Mouse (Mus musculus) ovary, postnatal 10 days (tissue): ENCODE data around the gene Polr2f.
A peak's percentile ranks its signal among the peaks of the same experiment; 100 is the strongest.

ENCODE experiments used
- DNase-seq: peaks from one replicate; pipeline ENCODE4 v3.0.0; 2022; ENCODE audit warnings: low spot score

Gene Polr2f

DNA sequence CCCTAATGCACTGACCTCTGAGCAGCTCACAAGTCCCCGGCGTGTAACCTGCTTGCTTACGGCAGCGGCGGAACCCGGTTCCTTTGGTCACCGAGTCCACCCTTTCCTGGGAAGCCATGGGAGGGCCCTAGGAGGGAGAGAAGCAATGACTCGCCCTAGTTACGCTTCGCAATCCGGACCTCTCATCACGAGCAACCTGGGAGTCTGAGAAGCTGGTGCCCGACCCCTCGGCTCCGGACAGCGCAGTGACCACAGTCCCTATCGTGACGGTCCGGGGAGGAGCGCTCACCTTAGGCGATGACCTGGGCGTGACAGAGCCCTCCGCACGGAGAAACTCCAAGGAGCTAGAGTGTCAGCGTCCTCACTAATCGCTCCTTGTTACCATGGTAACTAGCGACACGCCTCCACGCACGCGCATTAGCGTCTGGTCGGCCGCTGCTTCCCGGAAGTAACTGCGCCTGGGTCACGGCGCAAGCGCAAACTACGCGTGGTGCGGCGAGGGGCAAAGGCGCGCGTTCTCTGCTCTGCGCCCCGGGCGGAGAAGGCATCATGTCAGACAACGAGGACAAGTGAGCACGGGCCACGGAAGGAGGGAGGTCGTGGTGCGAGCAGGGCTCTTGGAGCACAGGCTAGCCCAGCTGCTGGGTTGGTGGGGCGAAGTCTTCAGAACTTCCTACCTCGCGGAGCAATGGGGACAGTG is at the start of gene Polr2f, which contains the start of gene 1700088E04Rik:
Gene Polr2f, plus strand, starts transcription at position 144 of the 700 bp plus-strand sequence.
Gene 1700088E04Rik, minus strand, starts transcription at position 388 of the 700 bp plus-strand sequence.
- peak; percentile 94 for DNase-seq

DNA sequence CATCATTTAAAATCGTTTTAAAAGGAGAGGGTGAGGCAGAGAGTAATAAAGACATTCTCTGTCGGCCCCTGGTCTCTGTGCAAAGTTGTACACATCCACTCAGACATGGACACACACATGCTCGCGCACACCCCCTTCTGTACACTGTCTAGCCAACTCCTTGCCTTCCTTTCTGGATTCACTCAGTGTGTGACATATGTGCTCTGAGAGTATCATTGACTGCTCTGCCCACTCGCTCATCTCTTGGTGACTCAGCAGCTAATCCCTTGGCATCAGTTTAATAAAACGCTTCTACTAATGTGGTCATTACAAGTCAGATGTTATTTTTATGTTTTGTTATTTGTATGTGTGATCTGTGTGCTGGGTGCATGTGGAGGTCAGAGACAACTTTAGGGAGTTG is 48.5 kb upstream of the Polr2f start:
- no peak for DNase-seq

DNA sequence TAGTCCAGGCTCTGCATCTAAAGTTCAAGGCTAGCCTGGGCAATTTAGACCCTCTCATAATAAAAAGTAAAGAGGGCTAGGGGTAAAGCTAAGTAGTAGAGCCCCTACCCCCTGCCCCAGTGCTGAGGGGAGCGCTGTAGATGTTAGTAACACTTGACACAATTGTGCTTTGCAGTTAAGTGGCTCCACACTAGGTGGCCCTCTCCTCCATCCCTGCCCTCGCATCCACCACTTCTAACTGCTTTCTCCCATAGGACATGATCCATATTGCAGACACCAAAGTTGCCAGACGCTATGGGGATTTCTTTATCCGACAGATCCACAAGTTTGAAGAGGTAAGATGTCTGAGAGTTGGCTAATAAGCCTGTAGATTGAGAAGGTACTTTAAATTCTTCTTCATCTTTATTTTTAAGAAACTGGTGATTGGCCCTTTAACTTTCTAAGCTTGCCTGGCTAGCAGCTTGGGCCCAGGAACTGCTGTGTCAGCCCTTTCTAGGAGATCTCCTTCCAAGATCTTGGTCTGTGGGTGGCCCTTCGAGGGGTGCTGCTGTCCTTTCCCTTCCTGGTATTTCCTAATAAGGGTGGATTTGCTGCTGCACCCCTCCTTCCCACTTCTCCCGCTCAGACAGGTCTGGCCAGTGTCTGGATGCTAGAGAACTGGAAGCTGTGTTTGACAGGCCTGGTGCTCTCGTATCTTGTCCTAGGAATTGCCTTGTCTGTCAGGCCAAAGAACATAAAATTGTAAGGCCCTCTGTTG is 47.5 kb upstream of the Polr2f start:
- no peak for DNase-seq

DNA sequence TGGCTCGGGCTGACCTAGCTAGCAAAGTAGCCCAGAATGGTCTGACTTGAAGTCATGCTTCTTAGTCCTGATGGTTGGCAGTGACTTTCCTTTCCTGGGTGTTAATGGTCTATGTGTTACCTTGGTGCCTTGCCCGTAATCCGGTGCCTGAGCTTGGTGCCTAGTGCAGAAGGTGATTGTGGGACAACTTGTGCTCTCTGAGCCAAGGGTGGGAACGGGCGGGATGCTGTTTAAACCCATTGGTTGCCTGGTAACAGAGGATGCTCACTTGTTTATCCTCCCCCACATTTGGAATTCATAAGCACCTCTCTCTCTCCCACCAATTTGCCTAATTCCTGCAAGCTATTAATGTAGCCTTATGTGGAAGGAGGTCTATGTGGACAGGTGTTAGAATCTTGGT is 45.3 kb upstream of the Polr2f start:
- no peak for DNase-seq

DNA sequence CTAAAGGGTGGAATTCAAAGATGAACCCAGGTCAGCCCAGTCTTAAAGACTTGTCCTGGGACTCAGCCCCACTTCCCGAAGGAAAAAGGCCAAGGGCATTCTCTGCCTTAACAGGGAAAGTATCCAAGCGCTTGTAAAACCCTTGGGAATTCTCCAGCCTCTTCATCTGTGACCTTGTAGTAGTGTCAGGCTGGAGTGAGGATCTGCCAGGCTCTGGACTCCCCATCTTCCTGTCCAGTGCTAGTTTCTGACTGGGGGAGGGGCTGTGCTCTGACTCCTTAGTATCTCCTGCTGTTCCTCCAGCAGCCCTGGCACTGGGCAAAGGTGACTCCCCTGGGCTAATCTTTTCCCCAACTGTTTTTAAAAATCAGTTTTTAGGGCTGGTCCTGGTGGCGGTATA is 44.3 kb upstream of the Polr2f start:
- DNase-seq: no peak

DNA sequence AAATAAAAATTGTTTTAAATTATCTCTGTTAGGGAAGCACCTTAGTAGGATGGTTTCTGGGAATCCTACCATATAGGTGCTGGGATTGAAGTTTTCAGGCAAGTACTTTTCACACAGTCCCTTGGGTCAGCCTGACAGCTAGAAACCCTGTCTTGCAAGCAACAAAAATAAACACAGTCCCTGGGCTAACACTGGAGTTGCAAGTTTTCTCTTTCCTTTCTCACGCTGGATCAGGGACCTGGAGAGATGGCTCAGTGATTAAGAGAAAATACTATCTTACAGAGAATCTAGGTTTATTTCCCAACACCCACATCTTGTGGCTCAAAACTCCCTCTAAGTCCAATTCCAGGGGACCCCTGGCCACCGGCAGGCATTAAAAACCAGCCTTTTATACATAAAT is 43.7 kb upstream of the Polr2f start:
- no peak for DNase-seq

DNA sequence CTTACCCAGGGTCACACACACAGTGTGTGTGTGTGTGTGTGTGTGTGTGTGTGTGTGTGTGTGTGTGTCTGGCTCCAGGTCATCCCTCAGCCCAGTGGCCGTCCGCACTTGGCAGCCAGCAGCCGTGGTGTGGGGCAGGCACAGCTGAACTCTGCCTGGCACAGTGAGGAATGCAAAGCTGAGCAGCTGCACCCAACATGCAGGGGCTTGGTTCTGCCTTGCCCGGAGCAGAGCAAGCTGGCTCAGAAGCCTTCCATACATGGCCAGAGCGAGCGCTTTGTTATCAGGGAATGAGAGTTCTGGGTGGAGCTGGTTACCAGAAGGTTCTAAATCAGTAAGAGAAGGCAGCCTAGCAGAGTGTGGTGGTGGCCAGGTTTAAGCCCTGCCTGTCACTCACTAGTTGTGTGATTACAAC is 43.2 kb upstream of the Polr2f start:
- no peak for DNase-seq

DNA sequence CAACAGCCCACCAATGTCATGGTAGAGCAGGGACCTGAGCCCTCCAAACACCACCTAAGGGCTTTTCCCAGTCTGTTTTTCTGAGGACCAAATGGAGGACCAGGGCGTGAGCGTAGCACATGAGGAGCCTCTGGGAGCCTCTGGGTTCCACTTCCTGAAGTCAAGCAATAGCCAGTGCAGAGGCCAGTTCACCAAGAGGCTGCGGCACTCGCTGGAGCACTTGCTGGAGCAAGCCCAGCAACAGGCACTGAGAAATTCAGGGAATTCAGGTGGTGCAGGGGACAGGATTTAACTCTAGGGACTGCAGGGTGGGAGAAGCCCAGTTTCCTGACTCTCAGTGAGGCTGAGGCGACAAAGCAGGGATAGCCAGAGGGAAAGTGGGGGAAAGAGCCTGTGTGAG is 42.6 kb upstream of the Polr2f start:
- DNase-seq: no peak

DNA sequence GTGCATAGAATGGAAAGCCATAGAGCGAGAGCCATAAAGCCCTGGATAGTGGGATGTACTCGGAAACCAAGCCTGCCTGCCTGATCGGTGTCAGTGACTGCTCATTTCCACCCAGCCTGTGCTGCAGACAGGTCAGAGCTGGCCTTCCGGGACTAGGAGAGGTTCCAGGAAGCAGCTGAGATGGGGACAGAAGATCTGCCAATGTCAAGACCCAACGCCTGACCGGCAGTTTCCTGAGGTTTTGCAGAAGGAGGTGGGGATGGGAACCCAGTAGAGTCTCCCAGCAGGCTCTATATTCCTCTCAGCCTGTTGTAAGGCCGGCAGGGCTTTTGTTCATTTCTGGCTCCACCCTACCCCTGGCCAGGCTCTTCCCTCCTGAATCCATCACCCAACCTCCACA is 41.9 kb upstream of the Polr2f start:
- no peak for DNase-seq

DNA sequence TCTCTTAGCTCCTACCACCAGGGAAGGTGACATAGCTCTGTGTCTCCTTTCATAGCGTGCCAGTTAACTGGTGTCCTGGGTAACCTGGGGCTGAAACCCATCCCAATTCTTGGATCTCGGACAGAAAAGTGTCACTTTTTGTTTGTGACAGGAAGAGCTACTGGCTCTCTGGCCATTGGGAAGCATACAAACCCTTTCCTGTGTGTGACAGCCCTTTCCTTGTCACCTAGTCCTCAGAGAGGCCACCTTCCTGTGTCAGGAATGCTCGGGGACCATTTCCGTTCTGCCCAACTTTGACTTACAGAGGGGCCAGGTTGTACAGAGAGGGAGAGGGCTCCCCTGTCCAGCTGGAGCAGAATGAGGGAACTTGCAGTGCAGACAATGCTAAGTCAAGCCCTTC is 41.4 kb upstream of the Polr2f start:
- DNase-seq: no peak

DNA sequence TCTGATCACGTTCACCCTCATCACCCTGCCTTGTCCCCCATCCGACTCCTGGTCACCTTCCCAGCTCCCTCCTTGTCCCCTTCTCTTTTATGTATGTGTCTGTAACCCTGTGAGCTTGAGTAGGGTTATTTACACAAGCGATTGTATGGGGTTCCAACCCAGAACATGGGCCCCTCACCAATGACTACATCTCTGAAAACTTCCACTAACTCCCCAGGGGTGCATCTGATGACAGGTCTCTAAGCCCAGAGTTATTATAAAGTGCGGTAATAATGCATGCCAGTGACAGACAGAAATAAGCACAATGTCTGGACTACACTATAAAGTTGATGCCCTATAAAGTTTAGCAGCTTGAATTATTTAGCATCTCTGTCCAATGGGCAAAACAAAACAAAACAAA is 40.4 kb upstream of the Polr2f start:
- no peak for DNase-seq

DNA sequence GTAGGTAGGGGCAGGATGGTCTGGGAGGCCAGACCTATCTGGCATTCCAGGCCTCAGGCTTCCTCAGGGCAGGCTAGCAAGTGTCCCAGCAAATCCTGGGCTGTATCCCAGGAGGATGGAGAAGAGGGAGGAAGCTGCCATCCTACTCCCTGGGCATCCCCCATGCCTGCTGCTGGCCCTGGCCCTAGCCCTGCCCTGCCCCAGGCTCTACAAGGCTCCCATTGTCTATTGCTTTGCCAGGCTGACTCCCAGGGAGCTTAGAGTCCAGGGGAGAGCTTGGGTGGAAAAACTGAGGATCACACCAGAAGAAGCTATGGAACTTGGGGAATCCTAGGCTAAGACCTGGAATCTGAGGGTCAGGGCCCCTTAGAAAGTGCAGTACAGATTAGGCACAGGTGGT is 39.3 kb upstream of the Polr2f start:
- DNase-seq: no peak

DNA sequence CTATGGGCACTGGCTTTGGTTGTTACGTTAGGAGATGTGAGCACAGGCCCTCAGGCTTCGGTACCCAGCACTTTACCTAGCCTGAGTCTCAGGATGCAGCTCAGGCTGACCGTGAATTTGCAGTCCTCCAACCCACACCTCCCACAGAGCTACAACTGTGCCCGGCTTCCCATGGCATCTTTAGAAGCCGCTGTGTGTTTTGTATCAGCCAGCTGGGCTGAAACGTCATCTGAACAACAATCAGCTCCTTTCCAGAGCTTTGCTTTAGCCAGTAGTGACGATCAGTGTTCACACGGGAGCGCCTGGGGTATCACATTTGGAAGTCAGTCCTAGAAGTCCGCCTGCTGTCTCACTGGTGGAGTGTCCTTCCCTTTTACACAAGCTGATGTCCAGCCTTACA is 37.5 kb upstream of the Polr2f start:
- no peak for DNase-seq

DNA sequence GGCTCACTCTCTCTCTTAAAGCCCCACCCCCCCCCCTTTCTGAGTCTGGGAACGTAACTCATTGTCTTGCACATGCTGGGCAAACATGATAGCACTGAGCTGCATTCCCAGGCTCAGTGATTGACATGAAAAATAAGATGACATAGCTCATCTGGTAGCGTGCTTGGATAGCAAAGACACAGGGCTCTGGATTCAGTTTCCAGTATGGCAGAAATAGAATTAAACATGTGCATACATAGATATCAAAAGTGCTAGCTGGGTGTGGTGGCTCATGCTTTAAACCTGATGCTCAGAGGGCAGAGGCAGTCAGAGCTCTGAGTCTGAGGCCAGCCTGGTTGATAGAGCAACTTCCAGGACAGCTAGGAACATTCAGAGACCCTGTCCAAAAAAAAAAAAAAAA is 35.0 kb upstream of the Polr2f start:
- DNase-seq: no peak

DNA sequence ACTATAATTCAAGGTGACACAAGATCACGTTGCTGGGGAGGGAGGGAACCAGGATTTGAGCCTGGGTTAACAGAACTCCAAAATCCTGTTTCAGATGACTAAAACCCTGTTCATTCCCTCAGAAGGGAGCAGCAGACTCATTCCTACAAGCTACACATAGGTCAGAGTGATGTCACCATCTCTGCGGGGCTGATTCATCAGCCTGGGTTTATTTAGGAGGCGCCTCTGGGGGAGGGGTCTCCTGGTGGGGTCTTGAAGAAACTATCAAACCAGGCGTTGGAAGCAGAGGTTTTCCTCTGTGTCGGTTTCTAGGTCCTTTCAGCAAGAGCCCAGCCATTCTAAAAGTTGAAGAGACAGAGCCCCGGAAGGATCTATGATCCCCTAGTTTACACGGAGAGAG is 32.8 kb upstream of the Polr2f start:
- DNase-seq: no peak

DNA sequence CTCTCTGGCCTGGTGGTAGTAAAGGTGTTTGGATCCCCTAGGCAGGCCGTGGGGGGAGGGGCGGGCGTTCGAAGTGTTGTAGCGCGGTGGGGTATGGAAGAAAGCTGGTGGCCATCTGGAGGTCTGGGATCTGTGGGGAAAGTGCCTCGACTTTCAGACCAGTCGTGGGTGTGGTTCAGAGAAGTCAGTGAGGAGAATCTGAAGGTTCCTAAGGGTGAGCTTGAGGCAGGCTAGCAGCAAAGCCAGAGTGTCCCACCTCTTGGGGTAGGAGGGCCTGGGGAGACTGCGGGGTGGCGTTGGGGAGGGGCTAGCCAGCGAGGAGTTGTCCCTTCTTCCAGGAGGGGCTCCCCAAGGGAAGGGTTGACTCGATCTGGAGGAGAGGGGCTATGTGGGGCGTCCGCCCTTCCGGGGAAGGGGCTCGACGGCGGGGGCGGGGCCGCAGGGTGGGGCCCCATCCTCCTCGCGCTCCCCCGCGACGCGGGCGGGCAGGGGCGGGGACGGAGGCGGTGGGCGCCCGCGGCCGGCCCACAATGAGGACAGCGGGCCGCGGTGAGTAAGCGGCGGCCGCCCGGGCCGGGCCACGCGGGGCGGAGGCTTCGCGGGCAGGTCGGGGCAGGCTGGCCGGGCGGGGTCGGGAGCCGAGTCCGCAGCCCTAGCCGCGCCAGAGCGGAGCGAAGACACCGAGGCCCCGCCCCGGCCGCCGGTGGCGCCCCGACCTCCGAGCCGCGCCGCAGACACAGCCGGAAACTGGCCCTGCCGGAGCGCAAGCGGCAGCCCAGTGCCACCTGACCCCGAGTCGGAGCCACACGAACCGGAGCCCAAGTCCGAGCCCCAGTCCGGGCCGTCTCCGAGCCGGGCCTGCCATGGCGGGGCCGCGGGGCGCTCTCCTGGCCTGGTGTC is 32.1 kb upstream of the Polr2f start, which contains the start of gene Micall1:
Gene Micall1, plus strand, starts transcription at position 478 of the 900 bp plus-strand sequence.
- no peak for DNase-seq

DNA sequence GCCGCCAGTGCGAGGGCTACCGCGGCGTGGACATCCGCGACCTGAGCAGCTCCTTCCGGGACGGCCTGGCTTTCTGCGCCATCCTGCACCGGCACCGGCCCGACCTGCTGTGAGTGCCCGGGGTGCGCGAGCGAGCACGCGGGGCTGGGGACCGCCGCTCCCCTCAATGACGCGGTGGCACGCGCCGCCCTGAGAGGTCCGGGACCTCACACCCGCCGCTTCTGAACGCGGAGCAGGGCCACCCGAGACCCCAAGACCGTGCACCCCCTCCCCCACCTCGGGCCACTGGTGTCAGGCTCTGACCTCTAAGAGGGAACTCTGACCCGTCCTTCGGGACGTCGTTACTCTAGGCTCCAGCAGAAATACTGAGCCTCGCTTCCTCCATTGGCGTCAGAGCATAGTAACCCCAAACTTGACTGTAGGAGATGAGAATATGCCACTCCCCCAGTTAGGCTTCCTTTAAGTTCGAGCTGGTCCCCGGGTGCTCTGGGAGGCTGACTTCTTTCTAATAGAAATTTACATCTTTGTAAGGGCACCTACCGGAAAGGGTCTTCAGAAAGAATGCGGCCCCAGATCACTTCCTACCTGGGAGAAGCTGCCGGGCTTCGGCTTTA is 31.4 kb upstream of the Polr2f start:
- no peak for DNase-seq

DNA sequence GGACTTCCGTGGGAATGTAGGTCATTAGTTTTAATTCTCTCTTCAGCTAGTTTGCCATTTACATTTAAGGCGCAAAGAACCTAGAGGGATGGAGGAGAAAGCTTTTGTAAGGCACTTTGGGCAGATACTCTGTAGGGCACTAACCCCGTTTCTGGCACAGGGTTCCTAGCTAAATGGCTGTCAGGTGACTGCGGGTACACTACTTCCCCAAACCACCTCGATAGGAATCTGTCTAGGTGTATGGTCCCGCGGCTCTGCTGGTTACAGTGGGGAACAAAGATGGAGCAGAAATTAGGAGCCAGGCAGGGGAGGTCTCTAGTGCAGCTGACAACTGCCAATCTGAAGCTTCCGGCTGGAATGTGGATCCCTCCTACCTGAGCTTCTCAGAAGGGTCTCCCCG is 30.8 kb upstream of the Polr2f start:
- DNase-seq: no peak

DNA sequence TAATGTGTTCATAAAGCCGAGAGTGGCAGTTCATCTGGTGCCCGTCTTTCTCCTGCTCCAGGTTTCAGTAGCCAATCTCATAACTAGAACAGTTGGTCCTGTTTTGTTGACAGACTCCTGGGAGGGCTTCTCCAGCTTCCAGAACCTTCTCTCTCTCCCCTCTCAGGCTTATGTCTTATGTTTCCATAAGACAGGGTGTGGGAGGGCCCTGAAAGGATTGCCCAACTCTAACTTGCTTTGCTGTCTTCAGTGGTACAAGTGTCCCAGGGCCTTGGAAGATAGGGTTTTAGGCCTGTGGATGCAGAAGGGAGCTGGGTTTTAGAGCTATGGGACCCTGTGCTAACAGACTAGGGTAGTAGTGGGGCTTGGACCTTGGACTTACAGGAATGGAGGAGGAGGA is 30.3 kb upstream of the Polr2f start:
- DNase-seq: no peak

DNA sequence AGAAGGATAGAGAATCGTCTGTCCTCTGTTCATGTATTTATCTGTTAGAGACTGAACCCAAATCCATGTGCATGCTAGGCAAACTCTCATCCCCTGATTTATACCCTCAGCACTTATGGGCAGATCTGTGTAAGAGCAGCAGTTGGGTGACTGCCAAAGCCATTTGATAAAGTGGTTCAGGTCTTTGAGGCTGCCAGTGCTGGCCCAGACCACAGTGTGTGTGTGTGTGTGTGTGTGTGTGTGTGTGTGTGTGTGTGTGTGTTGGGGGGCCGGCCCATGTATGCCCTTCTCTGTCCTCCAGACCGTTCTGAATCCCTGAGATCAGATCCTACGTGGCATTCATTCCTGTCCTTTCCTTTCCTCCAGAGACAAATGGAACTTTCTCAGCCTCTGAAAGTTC is 29.0 kb upstream of the Polr2f start:
- no peak for DNase-seq

DNA sequence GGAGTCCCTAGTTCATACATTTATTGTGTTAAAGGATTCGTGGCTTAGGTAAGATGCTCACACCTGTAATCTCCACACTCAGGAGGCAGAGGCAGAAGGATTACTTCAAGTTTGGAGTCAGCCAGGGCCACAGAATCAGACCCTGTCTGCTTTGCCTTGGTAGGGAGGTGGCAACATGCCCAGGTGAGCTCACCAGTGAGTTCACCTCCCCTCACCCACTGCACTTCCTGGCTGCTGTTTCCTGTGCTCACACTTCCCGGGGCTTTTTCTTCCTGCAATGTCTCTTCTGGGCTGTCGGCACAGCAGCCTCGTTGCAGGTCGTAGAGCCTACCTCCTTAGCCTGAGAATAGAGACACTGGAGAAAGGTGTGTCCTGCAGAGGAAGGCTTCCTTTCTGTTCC is 25.5 kb upstream of the Polr2f start:
- DNase-seq: no peak

DNA sequence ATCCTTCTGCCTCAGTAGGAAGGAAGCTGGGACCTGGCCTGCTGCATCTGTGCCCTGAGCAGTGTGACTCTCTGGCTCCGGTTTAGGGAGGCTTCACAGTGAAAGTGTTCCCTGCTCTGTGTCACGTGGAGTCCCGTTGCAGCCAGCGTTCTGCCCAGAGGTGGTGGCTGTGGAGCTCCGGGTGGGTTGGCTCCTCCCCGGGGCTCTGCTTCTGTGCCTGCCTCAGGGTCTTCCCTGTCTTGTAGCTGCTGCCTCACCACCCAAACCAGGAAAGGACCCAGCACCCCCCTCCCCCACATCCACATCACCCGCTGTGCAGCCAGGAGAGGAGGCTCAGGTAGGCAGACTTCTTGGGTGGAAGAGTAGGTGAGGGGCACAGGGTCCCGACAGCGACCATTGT is 21.3 kb upstream of the Polr2f start:
- no peak for DNase-seq
